In genomic region chr2:151997190-151997575, GRCm38 (mm10) we compare ENCODE assay signal across 7 mouse cellular contexts. TPM values are rescaled to one million over a fixed set of nuclear protein-coding genes. Genes with fewer than 3 reads are reported as not detected.
DNase-seq lines count a peak whose midpoint lies in the region; ATAC-seq and TF ChIP-seq lines count a peak whose summit lies in the region.
"Not testable (repeated sequence)": the region's sequence is repeated elsewhere in the genome, so short reads cannot be mapped to it uniquely, and the experiment has no call there.

No protein-coding gene starts in this region.

- TF ChIP-seq POLR2A in liver, adult 2 months (IDR thresholded peaks at IDR 0.05; ENCODE audit: extremely low read depth, insufficient read depth, low read length), result not testable (repeated sequence)

- not testable (repeated sequence) for H3K36me3 ChIP-seq in heart, embryonic 15.5 days; liver, adult 2 months (ENCODE audit: control insufficient read depth, insufficient read depth, low read length); liver, embryonic 14.5 days (replicated peaks; ENCODE audit: control insufficient read depth, insufficient read depth, low read depth); lung, embryonic 15.5 days

- not testable (repeated sequence) for H3K79me2 ChIP-seq in liver, adult 2 months (ENCODE audit: control insufficient read depth, insufficient read depth, low read length)

- not testable (repeated sequence) for H3K9me3 ChIP-seq in heart, embryonic 15.5 days (replicated peaks); liver, embryonic 14.5 days (ENCODE audit: control insufficient read depth, low read length); lung, embryonic 15.5 days

- not testable (repeated sequence) for H3K4me2 ChIP-seq in heart, embryonic 15.5 days
- H3K4me2 ChIP-seq in liver, embryonic 14.5 days (ENCODE audit: low read depth), result peak overlapping the region; percentile 61
- peak overlapping the region; percentile 48 for H3K4me2 ChIP-seq in lung, embryonic 15.5 days

- peaks cover 80% of the 10 kb centered on the region for H3K27me3 ChIP-seq in heart, embryonic 15.5 days
- H3K27me3 ChIP-seq in liver, adult 2 months (ENCODE audit: control insufficient read depth, insufficient read depth, low read length); liver, embryonic 14.5 days (ENCODE audit: control insufficient read depth, insufficient read depth, low read length): not testable (repeated sequence)
- H3K27me3 ChIP-seq in lung, embryonic 15.5 days, result peaks cover 59% of the 10 kb centered on the region

- not testable (repeated sequence) for H3K9ac ChIP-seq in heart, embryonic 15.5 days; liver, adult 2 months (ENCODE audit: low read depth, low read length); liver, embryonic 14.5 days (replicated peaks); lung, embryonic 15.5 days

- peak overlapping the region; percentile 17; the same call in 1 of the 2 replicates for H3K4me3 ChIP-seq in heart, embryonic 15.5 days
- not testable (repeated sequence) for H3K4me3 ChIP-seq in liver, adult 2 months (ENCODE audit: insufficient read depth, low read depth, low read length); liver, embryonic 14.5 days (ENCODE audit: insufficient read depth in 1 of 2, low read depth in 2 of 2, low read length in 2 of 2); lung, embryonic 15.5 days

- not testable (repeated sequence) for TF ChIP-seq EP300 in liver, embryonic 14.5 days (IDR thresholded peaks at IDR 0.05; ENCODE audit: low read depth)

- peak; percentile 70 for DNase-seq in kidney, adult 11 months
- peak; percentile 87 for DNase-seq in kidney, adult 9 months
- peak; percentile 38 for DNase-seq in kidney, postnatal 10 days
- peak; percentile 42 for DNase-seq in liver, adult 2 months (ENCODE audit: extremely low read depth, low read depth, low spot score)
- not testable (repeated sequence) for DNase-seq in liver, embryonic 14.5 days (ENCODE audit: low read depth in 3 of 3, low spot score in 3 of 3)

- not testable (repeated sequence) for TF ChIP-seq CTCF in liver, adult 2 months (IDR thresholded peaks at IDR 0.05; ENCODE audit: low read depth, low read length); liver, embryonic 14.5 days (IDR thresholded peaks at IDR 0.05; ENCODE audit: low read depth)

- WGBS in heart, embryonic 15.5 days, result 54% methylated on average over 2 of the region's 2 CpGs
- WGBS in liver, adult 2 months, result 26% methylated on average over 2 of the region's 2 CpGs
- 44% methylated on average over 2 of the region's 2 CpGs for WGBS in liver, embryonic 14.5 days (ENCODE audit: insufficient replicate concordance)
- 48% methylated on average over 2 of the region's 2 CpGs for WGBS in lung, embryonic 15.5 days

- not testable (repeated sequence) for H3K27ac ChIP-seq in heart, embryonic 15.5 days; liver, adult 2 months (replicated peaks; ENCODE audit: insufficient read depth, low read depth, low read length); liver, embryonic 14.5 days; lung, embryonic 15.5 days

- ATAC-seq in heart, embryonic 15.5 days (replicated peaks; ENCODE audit: insufficient number of reproducible peaks, insufficient read depth, low FRiP score, low read depth); liver, embryonic 14.5 days (ENCODE audit: insufficient read depth); lung, embryonic 15.5 days (ENCODE audit: borderline replicate concordance, extremely low read depth, low FRiP score, low TSS enrichment): not testable (repeated sequence)

- H3K4me1 ChIP-seq in heart, embryonic 15.5 days (replicated peaks), result peaks cover 16% of the 10 kb centered on the region
- not testable (repeated sequence) for H3K4me1 ChIP-seq in liver, adult 2 months (ENCODE audit: control insufficient read depth, insufficient read depth, low read length)
- H3K4me1 ChIP-seq in liver, embryonic 14.5 days (replicated peaks; ENCODE audit: control insufficient read depth in 2 of 2, insufficient read depth in 2 of 2, low read length in 1 of 2), result peaks cover 15 to 26% of the 10 kb centered on the region in 2 experiments
- H3K4me1 ChIP-seq in lung, embryonic 15.5 days, result peaks cover 32% of the 10 kb centered on the region

RNA-seq across cellular contexts. Expression of gene Slc52a3, which starts 0.9 kb away (rescaled TPM):
- 0.40 and 0.87 TPM in 2 replicates for polyA plus RNA-seq in heart, embryonic 15.5 days (2015; fragmentation: Nextera tagmentation; extraction: Ambion mirVana)
- total RNA-seq in liver, adult 2 months (2014; rRNA removed), result 0.18 and 0.20 TPM in 2 replicates
- polyA plus RNA-seq in liver, adult 2 months (2012; rRNA removed), result 0.48 and 0.62 TPM in 2 replicates
- 0.73 and 0.97 TPM in 2 replicates for polyA plus RNA-seq in liver, embryonic 14.5 days (2012; rRNA removed)
- 0.74 and 1.1 TPM in 2 replicates for polyA plus RNA-seq in liver, embryonic 14.5 days (2014; fragmentation: Nextera tagmentation; extraction: Ambion mirVana)
- polyA plus RNA-seq in lung, embryonic 15.5 days (2015; fragmentation: Nextera tagmentation; extraction: Ambion mirVana), result 2.7 and 2.8 TPM in 2 replicates

RNA-seq across cellular contexts. Expression of gene Fam110a, which starts 17.2 kb away (rescaled TPM):
- polyA plus RNA-seq in heart, embryonic 15.5 days (2015; fragmentation: Nextera tagmentation; extraction: Ambion mirVana), result 8.8 and 12.7 TPM in 2 replicates
- total RNA-seq in liver, adult 2 months (2014; rRNA removed), result 0.83 and 1.3 TPM in 2 replicates
- polyA plus RNA-seq in liver, adult 2 months (2012; rRNA removed), result 3.3 and 5.5 TPM in 2 replicates
- polyA plus RNA-seq in liver, embryonic 14.5 days (2012; rRNA removed), result 5.1 and 5.6 TPM in 2 replicates
- 6.8 and 8.1 TPM in 2 replicates for polyA plus RNA-seq in liver, embryonic 14.5 days (2014; fragmentation: Nextera tagmentation; extraction: Ambion mirVana)
- 32.5 and 34.1 TPM in 2 replicates for polyA plus RNA-seq in lung, embryonic 15.5 days (2015; fragmentation: Nextera tagmentation; extraction: Ambion mirVana)
